Mouse (Mus musculus) embryo, embryonic 10 days (tissue): ENCODE measurements around the gene Gm11084.
A peak's percentile ranks its signal among the peaks of the same experiment; 100 is the strongest.

ENCODE experiments used
- DNase-seq: peaks from one replicate; pipeline ENCODE4 v3.0.0-alpha.2; 2015; ENCODE audit warnings: low spot score

Gene Gm11084

GRCm38 (mm10) chr2:72932186-72932585 lies 54.3 kb downstream of the Gm11084 start:
- peak; percentile 32 for DNase-seq

- DNase-seq, result no peak
Observed at GRCm38 (mm10) chr2:72924981-72925380, 61.5 kb downstream of the Gm11084 start.
